Mouse (Mus musculus) embryonic fibroblast, embryonic 13.5 days (primary cell): ENCODE results near the gene Fnbp4. TPM values are rescaled to one million over a fixed set of nuclear protein-coding genes. Genes with fewer than 3 reads are reported as not detected.

Source experiments
- H3K27ac ChIP-seq: 2 replicates; pipeline ENCODE4 v1.5.1; 2012; ENCODE audit warnings: low read length, control low read depth, inconsistent platforms; ENCODE audit not compliant: insufficient read depth
- H3K4me1 ChIP-seq: 2 replicates; pipeline ENCODE4 v1.6.1; 2011; ENCODE audit warnings: low read length; ENCODE audit not compliant: control insufficient read depth, insufficient read depth
- H3K4me3 ChIP-seq: 2 replicates; pipeline ENCODE4 v1.5.1; 2011; ENCODE audit warnings: mild to moderate bottlenecking, control low read depth, low read length; ENCODE audit not compliant: insufficient read depth
- CTCF ChIP-seq: IDR thresholded peaks from 2 replicates; pipeline ENCODE4 v1.5.1; 2011; ENCODE audit warnings: mild to moderate bottlenecking, control low read depth, low read length, moderate library complexity, borderline replicate concordance; ENCODE audit not compliant: insufficient read depth
- POLR2A ChIP-seq: IDR thresholded peaks from 2 replicates; pipeline ENCODE4 v1.6.1; 2011; ENCODE audit warnings: low read depth, mild to moderate bottlenecking, control low read depth, low read length, moderate library complexity
- polyA plus RNA-seq: library from polyadenylated mRNA; stranded (reverse); fragments of >200 nt; gene quantifications from 2 replicates; pipeline ENCODE4 v1.2.4, GENCODE M21; 2011; ENCODE audit warnings: low read depth; ENCODE audit not compliant: missing spikeins, insufficient read length

Gene Fnbp4
- polyA plus RNA-seq, 1 experiment = 83.1 TPM

GRCm38 (mm10) chr2:90739921-90740320 is 5.2 kb upstream of the Fnbp4 start:
- Histone ChIP-seq H3K27ac (no peak overlapping the region), H3K4me3 (no peak overlapping the region), H3K4me1 (no peaks in the 10 kb centered on the region; the same call in 1 of the 2 replicates)
- TF ChIP-seq POLR2A (no peak), CTCF (no peak)

- Histone ChIP-seq H3K4me1 (peaks cover under 1% of the 10 kb centered on the region; the same call in 1 of the 2 replicates), H3K4me3 (peak overlapping the region; percentile 51)
- no peak for TF ChIP-seq CTCF
- 0 out of 2 replicates have a peak, but pooled peaks have one; percentile 26 for TF ChIP-seq POLR2A
Observed at GRCm38 (mm10) chr2:90744285-90745052, 701 bp upstream of the Fnbp4 start.

DNA sequence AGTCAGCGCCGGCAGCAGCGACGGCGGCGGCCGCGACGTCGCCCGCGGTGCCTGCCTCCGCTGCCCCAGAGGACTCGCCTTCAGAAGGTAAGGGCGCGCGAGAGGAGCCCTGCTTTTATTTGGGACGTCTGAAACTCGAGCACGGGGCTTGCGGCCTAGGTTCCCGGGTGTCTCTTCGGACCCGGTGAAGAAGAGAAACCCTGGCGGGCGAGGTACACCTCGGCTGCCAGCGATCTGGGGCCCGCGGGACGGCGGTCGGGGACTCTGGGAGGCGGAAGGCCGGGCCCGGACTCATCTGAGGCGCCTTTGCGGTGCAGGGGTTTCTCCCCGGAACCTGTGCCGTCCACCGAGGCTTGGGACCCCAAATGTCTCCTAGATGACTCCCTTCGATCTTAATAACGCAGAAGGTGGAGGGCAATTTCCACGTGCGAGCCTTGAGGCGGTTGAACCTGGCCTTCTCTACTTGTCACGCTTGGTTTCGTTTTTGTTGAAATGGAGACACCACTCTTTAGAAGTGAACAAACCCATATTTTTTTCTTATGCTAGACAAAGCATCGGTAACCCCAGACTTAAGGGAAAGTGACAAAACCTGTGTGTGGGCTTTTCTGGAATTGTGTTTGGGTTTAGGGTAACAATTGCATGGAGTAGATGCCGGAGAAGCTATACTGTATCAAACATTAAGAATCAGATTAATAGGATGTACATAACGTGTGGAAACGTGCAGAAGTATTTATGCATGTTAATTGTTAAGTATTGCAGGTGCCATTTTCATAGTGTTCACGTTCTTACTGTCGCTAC is 769 bp downstream of the Fnbp4 start:
- Histone ChIP-seq H3K4me3 (peak overlapping the region; percentile 96), H3K4me1 (peaks cover 3% of the 10 kb centered on the region; the same call in 1 of the 2 replicates), H3K27ac (peak overlapping the region; percentile 83)
- TF ChIP-seq CTCF = no peak
- TF ChIP-seq POLR2A = no peak

More at GRCm38 (mm10) chr2:90744285-90745052, 701 bp upstream of the Fnbp4 start:
- H3K27ac ChIP-seq = peak overlapping the region; percentile 81

DNA sequence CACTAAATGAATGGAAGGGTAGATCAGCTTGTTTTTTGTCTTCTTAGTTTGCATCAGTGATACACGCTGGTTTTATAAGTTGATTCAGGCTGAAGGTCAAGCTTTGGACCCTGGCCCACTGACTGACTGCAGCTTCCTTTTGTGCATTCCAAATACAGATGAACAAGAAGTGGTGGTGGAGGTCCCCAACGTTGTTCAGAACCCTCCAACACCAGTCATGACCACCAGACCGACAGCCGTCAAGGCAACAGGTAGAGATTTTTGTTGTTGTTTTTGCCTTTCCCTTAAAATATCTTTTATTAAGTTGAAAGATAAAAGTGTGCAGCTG is 1.3 kb downstream of the Fnbp4 start:
- TF ChIP-seq CTCF (no peak), POLR2A (no peak)
- peak overlapping the region; percentile 96 for H3K4me3 ChIP-seq
- H3K27ac ChIP-seq = 0 out of 2 replicates have a peak overlapping the region, but pooled peaks have one; percentile 83
- peaks cover 3% of the 10 kb centered on the region; the same call in 1 of the 2 replicates for H3K4me1 ChIP-seq

DNA sequence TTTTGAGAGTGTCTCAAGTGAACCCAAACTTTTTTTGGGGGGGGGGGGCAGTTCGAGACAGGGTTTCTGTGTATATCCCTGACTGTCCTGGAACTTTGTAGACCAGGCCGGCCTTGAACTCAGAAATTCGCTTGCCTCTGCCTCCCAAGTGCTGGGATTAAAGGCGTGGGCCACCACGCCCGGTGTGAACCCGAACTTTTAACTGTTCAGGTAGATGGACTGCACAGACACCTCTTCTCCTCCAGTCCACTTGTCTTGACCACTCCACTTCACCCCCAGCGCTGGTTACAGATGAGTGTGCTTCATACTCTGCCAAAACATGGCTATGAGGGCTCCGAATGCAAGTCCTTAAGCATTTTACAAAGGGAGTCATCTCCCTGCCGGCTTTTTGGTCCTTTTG is 2.0 kb downstream of the Fnbp4 start:
- Histone ChIP-seq H3K4me3 (peak overlapping the region; percentile 96), H3K27ac (no peak overlapping the region), H3K4me1 (peaks cover 3% of the 10 kb centered on the region; the same call in 1 of the 2 replicates)
- no peak for TF ChIP-seq CTCF
- TF ChIP-seq POLR2A = no peak

- TF ChIP-seq CTCF (no peak), POLR2A (no peak)
- Histone ChIP-seq H3K4me3 (no peak overlapping the region), H3K27ac (no peak overlapping the region), H3K4me1 (peaks cover 3% of the 10 kb centered on the region; the same call in 1 of the 2 replicates)
Observed at GRCm38 (mm10) chr2:90749676-90750459, 4.7 kb downstream of the Fnbp4 start.

DNA sequence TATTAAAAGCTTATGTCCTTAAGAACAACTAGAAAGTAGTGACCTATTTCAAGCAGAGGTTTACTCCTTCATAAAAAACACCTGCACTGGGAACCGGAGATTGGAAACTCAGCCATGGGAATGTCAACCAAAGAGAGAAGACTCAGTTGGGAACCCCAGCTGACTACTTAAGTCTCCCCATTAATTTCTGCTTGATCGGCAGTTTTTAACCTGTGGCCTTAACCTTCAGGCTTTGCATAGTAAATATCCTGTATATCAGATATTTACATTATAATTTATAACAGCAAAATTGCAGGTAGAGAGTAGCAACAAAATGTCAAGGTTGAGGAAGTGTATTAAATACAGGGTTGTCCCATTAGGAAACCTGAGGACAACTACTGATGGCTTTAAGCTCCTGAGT is 8.4 kb downstream of the Fnbp4 start:
- TF ChIP-seq CTCF (no peak), POLR2A (no peak)
- Histone ChIP-seq H3K4me1 (peaks cover 3% of the 10 kb centered on the region; the same call in 1 of the 2 replicates), H3K4me3 (no peak overlapping the region), H3K27ac (no peak overlapping the region)

- no peak overlapping the region for H3K27ac ChIP-seq
- TF ChIP-seq POLR2A (no peak), CTCF (no peak)
- H3K4me1 ChIP-seq = peaks cover 3% of the 10 kb centered on the region; the same call in 1 of the 2 replicates
- H3K4me3 ChIP-seq = no peak overlapping the region
Observed at GRCm38 (mm10) chr2:90754188-90754587, 9.0 kb downstream of the Fnbp4 start.

GRCm38 (mm10) chr2:90765123-90765522 is 20.0 kb downstream of the Fnbp4 start:
- Histone ChIP-seq H3K27ac (no peak overlapping the region), H3K4me3 (no peak overlapping the region), H3K4me1 (no peaks in the 10 kb centered on the region)
- TF ChIP-seq CTCF (no peak), POLR2A (no peak)
